Mouse (Mus musculus): ENCODE measurements around the gene Rbm4. TPM values are rescaled to one million over a fixed set of nuclear protein-coding genes. Genes with fewer than 3 reads are reported as not detected.
"Not testable (repeated sequence)": the region's sequence is repeated elsewhere in the genome, so short reads cannot be mapped to it uniquely, and the experiment has no call there.

Gene Rbm4
- polyA plus RNA-seq, 2 experiments from 2014 or later = 25.8 to 50.9 TPM

GRCm38 (mm10) chr19:4795929-4796328 lies 2.2 kb upstream of the Rbm4 start:
- no peak for ATAC-seq

DNA sequence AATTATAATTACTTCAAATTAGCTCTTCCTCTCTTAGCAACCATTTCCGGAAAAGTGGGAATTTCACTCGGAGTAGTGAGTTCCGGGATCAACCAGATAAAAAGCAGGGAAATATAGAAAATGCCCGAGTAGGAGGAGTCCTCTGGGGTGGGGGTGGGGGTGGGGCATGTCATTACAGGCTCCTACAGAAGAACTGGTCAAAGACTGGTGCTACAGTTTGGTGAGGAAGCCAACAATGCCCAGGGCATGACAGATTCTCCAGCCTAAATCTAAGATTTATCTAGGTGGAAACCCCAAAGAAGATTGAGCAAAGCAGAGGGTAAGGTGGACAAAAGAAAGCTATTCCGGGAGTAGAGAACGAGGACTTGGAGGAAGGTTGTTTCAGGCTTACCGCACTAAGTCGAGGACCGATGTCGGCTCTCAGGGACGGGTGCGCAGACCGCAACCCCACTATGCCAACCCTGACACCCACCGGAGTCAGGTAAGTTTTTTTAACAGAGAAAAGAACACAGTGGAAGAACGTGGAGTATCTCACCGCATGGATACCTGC lies 345 bp downstream of the Rbm4 start:
- peak; percentile 3 for ATAC-seq

DNA sequence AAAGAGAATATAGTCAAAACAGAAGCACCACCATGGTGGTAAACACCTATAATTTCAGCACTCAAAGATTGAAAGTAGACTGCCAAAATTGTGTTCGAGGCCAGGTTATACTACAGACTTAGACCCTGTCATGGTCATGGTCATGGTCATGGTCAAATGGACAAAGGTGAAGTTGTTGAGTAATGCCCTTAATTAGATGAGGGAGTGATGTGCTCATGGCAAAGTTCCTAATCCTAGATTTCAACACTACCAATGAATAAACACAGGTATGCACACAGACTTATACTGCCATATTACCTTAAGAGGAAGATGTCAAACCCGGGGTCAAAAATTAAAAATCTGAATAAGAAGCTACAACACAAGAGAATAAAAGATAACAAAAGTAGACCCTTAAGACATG lies 7.4 kb downstream of the Rbm4 start:
- ATAC-seq = no peak

DNA sequence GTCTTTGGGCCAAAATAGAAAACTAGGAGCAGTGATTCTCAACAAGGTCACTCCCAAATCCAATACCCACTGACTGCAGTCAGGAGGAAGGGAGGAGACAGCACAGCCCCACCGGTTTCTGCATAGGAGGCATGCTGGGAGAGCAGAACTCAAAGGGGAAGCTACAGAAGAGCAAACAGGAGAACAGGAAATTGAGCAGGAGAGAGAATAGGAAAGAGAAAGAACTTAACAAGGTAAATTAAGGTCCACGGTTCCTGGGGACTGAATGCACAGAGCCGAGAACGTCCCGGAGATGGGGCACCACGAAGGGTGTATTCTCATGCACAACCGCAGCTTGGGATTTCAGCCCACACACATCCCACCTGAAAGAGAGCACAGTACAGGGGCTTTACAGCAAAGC lies 8.5 kb downstream of the Rbm4 start:
- no peak for ATAC-seq

DNA sequence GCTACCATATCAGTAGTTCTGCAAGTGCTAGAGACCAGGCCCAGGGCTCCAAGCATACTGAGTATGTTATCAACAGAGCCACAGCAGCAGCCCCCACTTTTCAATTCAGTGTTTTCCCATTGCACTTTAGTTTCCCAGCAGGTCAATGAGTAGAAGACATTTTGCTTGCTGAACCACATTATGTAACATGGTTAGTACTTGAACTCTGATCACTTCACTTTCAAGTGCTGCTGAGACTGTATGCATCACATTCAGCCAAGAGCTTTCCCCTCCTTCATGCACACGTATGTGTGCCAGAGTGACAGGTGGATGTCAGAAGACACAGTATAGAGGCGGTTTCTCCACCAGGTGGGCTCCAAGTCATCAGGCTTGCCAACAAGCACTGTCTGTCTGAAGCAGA lies 10.8 kb downstream of the Rbm4 start:
- ATAC-seq = no peak

- no peak for ATAC-seq
These were observed 20.9 kb downstream of the Rbm4 start for GRCm38 (mm10) chr19:4772785-4773184.

DNA sequence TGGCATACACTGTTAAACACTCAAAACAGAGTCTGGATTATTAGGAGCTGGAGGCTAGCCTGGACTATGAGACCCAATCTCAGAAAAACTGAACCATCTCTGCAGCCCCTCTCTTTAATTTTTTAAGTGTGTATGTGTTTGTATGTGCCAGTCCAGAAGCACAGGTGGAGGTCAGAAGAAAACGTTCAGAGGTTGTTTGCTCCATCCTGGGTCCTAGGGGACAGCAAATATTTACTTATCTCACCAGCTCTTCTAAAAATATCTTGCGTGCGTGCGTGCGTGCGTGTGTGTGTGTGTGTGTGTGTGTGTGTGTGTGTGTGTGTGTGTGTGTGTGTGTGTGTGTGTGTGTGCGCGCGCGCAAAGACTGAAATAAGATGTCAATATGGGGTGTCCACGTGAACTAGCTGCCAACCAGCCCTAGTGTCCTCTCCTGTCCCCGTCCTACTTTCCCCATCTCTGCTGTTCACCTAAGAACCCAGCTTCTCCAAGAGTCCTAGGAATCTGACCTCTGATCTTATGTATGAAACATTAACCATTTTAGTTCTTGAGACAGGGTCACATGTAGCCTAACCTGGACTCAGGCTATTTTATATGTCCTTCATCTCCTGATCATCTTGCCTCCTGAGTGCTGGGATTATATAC lies 26.1 kb downstream of the Rbm4 start:
- ATAC-seq = no peak

DNA sequence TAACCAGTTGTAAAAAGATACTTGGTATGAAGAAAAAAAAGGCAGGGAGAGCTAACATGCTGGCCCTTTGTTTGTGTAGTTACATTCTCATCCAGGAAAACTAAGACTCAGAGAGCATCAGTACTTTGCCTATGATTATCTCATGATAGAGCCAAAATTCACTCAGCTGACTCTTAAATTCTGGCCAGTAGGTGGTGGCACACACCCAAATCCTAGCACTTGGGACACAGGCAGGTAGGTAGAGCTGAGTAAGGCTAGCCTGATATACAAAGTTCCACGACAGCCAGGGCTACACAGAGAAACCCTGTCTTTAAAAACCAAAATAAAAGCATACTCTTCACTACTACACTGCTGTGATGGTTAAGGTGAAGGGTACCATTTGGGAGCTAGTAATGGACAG lies 30.8 kb downstream of the Rbm4 start:
- no peak for ATAC-seq

- not testable (repeated sequence) for ATAC-seq
These were observed 33.2 kb downstream of the Rbm4 start for GRCm38 (mm10) chr19:4760544-4760943.

GRCm38 (mm10) chr19:4756921-4757320 lies 36.8 kb downstream of the Rbm4 start:
- ATAC-seq = no peak

DNA sequence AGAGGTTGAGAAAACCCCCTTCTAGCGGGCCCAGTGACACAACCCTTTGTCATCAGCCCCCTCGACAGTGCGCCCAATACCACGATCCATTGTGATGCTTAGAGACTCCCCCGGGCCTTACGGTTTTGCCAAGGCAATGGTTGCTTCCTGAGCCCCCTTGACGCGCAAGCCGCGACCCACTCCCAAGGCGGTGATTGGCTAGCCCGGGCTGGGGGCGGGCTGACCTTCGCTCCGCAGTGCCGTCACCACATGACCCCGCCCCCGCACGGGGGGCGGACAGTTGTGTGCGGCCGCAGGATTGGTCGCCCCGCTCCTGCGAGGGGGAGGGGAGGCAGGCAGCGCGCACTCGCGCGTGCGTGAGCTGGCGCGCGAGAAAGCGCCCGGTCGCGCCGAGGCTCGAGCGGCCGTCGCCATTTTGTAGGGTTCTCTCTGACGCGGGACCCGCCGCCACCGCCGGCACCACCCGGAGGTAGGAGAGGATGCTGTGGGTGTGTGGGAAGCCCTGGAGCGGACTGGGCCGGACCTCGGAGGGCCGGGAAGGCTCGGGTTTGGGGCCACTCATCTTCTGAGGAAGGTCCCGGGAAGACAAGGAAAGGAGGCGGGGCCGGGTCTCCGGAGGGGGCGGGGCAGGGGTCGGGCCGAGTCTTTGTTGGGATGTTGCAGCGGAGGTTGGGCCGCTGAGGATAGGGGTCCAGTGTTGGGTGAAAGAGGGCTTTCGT lies 37.3 kb downstream of the Rbm4 start, which contains the start of gene Rbm4b:
Gene Rbm4b, plus strand, starts transcription at position 305 of the 719 bp plus-strand sequence.
- ATAC-seq = peak; percentile 83

GRCm38 (mm10) chr19:4755565-4756192 lies 38.0 kb downstream of the Rbm4 start:
- peak; percentile 60 for ATAC-seq

DNA sequence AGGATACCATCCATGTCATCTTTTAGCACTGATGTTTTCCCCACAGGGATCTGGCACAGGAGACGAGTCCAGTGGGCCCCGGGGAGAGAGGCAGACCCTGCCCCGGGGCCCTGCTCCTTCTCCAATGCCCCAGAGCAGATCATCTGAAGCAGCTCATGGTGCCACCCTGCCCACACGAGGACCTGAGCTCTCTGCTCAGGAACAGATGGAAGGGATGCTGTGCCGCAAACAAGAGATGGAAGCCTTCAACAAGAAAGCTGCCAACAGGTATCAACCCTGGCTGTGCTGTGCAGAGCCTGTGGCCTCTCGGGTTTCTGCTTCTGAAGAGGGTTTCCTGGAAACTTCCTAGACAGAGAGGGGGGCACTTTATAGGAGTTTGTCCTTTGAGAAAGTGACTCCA lies 43.7 kb downstream of the Rbm4 start:
- no peak for ATAC-seq

- ATAC-seq = no peak
These were observed 45.2 kb downstream of the Rbm4 start for GRCm38 (mm10) chr19:4748493-4748892.

- ATAC-seq = no peak
These were observed 45.9 kb downstream of the Rbm4 start for GRCm38 (mm10) chr19:4747631-4748312.

DNA sequence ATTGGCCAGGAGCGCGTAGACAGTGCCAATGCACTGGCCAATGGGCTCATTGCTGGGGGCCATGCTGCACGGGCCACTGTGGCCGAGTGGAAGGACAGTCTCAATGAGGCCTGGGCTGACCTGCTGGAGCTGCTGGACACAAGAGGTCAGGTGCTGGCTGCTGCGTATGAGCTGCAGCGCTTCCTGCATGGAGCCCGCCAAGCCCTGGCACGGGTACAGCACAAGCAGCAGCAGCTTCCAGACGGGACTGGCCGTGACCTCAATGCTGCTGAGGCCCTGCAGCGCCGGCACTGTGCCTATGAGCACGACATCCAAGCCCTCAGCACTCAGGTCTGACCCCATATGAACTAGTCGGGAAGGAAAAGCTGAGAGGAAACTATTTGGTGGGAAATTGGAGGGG lies 47.1 kb downstream of the Rbm4 start:
- ATAC-seq = no peak

DNA sequence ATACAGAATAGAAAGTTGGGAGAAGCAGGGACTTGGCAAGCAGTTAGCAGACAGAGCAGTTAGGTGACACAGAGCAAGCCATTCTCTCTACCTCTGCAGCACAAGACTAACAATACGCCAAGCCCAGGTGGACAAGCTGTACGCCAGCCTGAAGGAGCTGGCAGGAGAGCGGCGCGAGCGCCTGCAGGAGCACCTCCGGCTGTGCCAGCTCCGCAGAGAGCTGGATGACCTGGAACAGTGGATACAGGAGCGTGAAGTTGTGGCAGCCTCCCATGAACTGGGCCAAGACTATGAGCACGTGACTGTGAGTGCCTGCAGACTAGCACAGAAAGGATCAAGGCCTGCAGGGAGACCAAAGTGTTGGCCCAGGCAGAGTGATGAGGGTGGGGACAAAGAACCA lies 48.0 kb downstream of the Rbm4 start:
- no peak for ATAC-seq

DNA sequence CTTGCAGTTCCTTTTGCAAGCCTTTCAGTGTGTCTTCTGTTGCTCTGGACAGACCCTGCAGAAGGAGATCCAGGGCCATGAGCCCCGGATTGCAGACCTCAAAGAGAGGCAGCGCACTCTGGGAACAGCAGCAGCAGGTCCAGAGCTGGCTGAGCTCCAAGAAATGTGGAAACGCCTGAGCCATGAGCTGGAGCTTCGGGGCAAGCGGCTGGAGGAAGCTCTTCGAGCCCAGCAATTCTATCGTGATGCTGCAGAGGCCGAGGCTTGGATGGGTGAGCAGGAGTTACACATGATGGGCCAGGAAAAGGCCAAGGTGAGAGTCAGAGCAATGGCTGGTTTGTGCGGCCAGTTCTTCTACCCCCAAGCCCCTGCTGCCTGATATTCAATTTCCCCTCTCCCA lies 48.6 kb downstream of the Rbm4 start:
- no peak for ATAC-seq

DNA sequence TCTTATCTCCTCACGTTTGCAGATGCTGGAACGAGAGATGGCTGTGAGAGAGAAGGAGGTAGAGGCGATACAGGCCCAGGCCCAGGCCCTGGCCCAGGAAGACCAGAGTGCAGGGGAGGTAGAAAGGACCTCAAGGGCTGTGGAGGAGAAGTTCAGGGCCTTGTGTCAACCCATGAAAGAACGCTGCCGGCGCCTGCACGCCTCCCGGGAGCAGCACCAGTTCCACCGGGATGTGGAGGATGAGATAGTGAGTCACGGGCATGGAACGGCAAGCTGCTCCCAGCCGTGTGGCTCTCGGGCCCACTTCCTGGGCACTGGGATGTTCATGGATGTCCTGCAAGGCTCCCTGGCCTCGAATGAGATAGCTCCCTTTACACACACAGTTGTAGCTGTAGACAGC lies 49.7 kb downstream of the Rbm4 start:
- no peak for ATAC-seq

DNA sequence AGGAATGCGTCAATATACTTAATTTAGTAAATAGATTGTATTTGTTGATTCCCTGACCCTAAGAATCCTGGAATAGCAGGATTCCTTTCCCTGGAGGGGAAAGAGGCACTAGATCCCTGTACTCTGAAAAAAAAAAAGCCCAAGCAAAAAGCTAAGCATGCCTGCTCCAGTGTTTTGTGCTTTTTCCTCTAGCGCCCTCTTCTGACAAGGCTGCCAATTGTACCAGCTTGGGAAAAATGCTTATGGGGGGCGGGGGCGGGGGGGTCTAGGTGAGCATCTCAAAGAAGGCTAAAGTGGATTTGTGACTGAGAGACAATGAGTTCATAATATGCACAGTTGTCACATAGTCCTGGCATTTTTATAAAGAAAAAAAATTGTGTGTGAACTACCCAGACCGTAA lies 50.2 kb downstream of the Rbm4 start:
- no peak for ATAC-seq

GRCm38 (mm10) chr19:4742229-4742628 lies 51.5 kb downstream of the Rbm4 start:
- no peak for ATAC-seq

- ATAC-seq = no peak
These were observed 52.2 kb downstream of the Rbm4 start for GRCm38 (mm10) chr19:4741482-4741881.

GRCm38 (mm10) chr19:4739762-4740161 lies 53.9 kb downstream of the Rbm4 start:
- no peak for ATAC-seq
